Comparison of ENCODE assay signal across 8 mouse cellular contexts in genomic region chr17:36866719-36867527, GRCm38 (mm10). TPM values are rescaled to one million over a fixed set of nuclear protein-coding genes. Genes with fewer than 3 reads are reported as not detected.
DNase-seq lines count a peak whose midpoint lies in the region; ATAC-seq lines count a peak whose summit lies in the region.

Trim15 (minus strand) TSS chr17:36867210.

- H3K9ac ChIP-seq in hindbrain, embryonic 11.5 days (ENCODE audit: low read depth, low read length) = no peak within 1 kb of the TSS
- peak within 1 kb of the TSS; percentile 61 for H3K9ac ChIP-seq in liver, embryonic 11.5 days (ENCODE audit: low read depth, low read length)

- H3K4me2 ChIP-seq in hindbrain, embryonic 11.5 days (replicated peaks; ENCODE audit: low read depth, low read length) = peak within 1 kb of the TSS; percentile 25
- peak within 1 kb of the TSS; percentile 65 for H3K4me2 ChIP-seq in liver, embryonic 11.5 days

- H3K27ac ChIP-seq in hindbrain, embryonic 11.5 days (ENCODE audit: low read depth, low read length) = no peak within 1 kb of the TSS
- H3K27ac ChIP-seq in liver, embryonic 11.5 days (ENCODE audit: low read depth, low read length) = peak within 1 kb of the TSS; percentile 22; the same call in 1 of the 2 replicates

- H3K9me3 ChIP-seq in hindbrain, embryonic 11.5 days (ENCODE audit: control insufficient read depth, low read length) = no peaks in the 10 kb centered on the region
- no peaks in the 10 kb centered on the region for H3K9me3 ChIP-seq in liver, embryonic 11.5 days (ENCODE audit: control insufficient read depth, low read length)

- ATAC-seq in hindbrain, embryonic 11.5 days (ENCODE audit: low FRiP score) = peak; percentile 40; the same call in 1 of the 2 replicates
- ATAC-seq in liver, embryonic 11.5 days (replicated peaks; ENCODE audit: low FRiP score) = no peak
- ATAC-seq in CD4-positive, CD25-positive, alpha-beta regulatory T cell, adult 4 months = no peak

- DNase-seq in spleen, postnatal 14 days (ENCODE audit: low spot score in 2 of 2) = peak; percentile 11 to 24
- no peak for DNase-seq in spleen, adult 12 weeks (ENCODE audit: low spot score)
- DNase-seq in hindbrain, embryonic 11.5 days (ENCODE audit: low spot score) = no peak
- DNase-seq in liver, embryonic 11.5 days (ENCODE audit: low spot score) = no peak
- peak; percentile 45 to 71 for DNase-seq in spleen, postnatal 4 days (ENCODE audit: low spot score in 2 of 2)
- no peak for DNase-seq in right cerebral cortex, adult 18-20 months
- no peak for DNase-seq in layer of hippocampus, adult 8-10 months (ENCODE audit: low spot score in 2 of 2)

- H3K4me3 ChIP-seq in hindbrain, embryonic 11.5 days (ENCODE audit: low read depth, low read length) = 0 out of 2 replicates have a peak within 1 kb of the TSS, but pooled peaks have one; percentile 6
- peak within 1 kb of the TSS; percentile 37 for H3K4me3 ChIP-seq in liver, embryonic 11.5 days (ENCODE audit: low read depth, low read length)

- H3K27me3 ChIP-seq in hindbrain, embryonic 11.5 days (ENCODE audit: control insufficient read depth, insufficient read depth, low read length) = no peaks in the 10 kb centered on the region
- H3K27me3 ChIP-seq in liver, embryonic 11.5 days (replicated peaks; ENCODE audit: control insufficient read depth, insufficient read depth, low read length) = peaks cover 32% of the 10 kb centered on the region

- no peaks in the 10 kb centered on the region for H3K4me1 ChIP-seq in hindbrain, embryonic 11.5 days (replicated peaks; ENCODE audit: control insufficient read depth, insufficient read depth, low read length)
- peaks cover 13% of the 10 kb centered on the region for H3K4me1 ChIP-seq in liver, embryonic 11.5 days (replicated peaks; ENCODE audit: control insufficient read depth, insufficient read depth, low read length)

- no peaks in the 10 kb centered on the region for H3K36me3 ChIP-seq in hindbrain, embryonic 11.5 days (ENCODE audit: control insufficient read depth, insufficient read depth, low read length)
- peaks cover 2% of the 10 kb centered on the region; the same call in 1 of the 2 replicates for H3K36me3 ChIP-seq in liver, embryonic 11.5 days (ENCODE audit: control insufficient read depth, insufficient read depth, low read length)

- WGBS in hindbrain, embryonic 11.5 days = 16% methylated on average over 29 of the region's 29 CpGs
- 13% methylated on average over 29 of the region's 29 CpGs for WGBS in liver, embryonic 11.5 days

RNA-seq across cellular contexts. Expression of gene Trim15, which starts in this region (rescaled TPM):
- polyA plus RNA-seq in hindbrain, embryonic 11.5 days (2014; fragmentation: Nextera tagmentation; extraction: Ambion mirVana) = 0.48 and 0.70 TPM in 2 replicates
- 0.18 and 0.29 TPM in 2 replicates for polyA plus RNA-seq in liver, embryonic 11.5 days (2014; fragmentation: Nextera tagmentation; extraction: Ambion mirVana)
- not detected for total RNA-seq in layer of hippocampus, adult 8-10 months (2022)
- polyA plus RNA-seq in CD4-positive, CD25-positive, alpha-beta regulatory T cell, adult 4 months (2017; shearing (Covaris generic)) = under 1 TPM in 1 of 2 experiments, not detected in 1; 0.79 TPM

Comparison
In these comparisons a context has a peak if more than half of its experiments do, and no peak if none do; other contexts are left out.
1. DNase-seq: peak in spleen, postnatal 14 days (2 of 2) and spleen, postnatal 4 days (2 of 2); none in spleen, adult 12 weeks (single experiment), hindbrain, embryonic 11.5 days (single experiment), liver, embryonic 11.5 days (single experiment), right cerebral cortex, adult 18-20 months (single experiment) and layer of hippocampus, adult 8-10 months (0 of 2).
2. Peak in ATAC-seq, H3K4me3 ChIP-seq and H3K4me2 ChIP-seq in hindbrain, embryonic 11.5 days; RNA of the gene not detected or under 1 TPM.